16 mouse cellular contexts compared by ENCODE assay signal in the genomic region with DNA sequence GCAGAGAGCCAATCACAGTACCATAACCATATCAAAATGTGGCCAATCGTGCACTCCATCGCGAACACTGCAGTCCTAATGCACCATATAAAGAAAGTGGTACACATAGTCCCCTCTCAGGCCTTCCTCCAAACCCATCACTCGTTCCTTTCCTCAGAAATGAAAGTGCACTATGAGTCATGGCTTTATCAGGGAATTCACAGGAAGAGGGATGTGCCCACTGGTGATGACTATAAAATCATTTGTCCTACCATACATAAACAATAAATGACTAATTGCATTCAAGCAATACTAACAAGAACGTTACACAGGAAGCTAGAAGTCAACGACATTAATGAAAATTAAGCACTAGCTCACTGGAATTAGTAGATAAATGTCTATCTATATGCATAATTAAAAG.
A peak's percentile ranks its signal among the peaks of the same experiment; 100 is the strongest.
DNase-seq lines count a peak whose midpoint lies in the region.
"Had no signal": no experiment of that assay in that cellular context is flagged by ENCODE, and none has a peak within 500 bp of the region (broad histone marks: within the 10 kb centered on the region; RNA-seq: fewer than 3 reads in every experiment).

No protein-coding gene starts in this region.

- DNase-seq in heart, adult 11 months: peak; percentile 40
- no peak for DNase-seq in heart, postnatal 36 days
- DNase-seq in 3T3-L1 (ENCODE audit: low read depth, low spot score) (peak; percentile 60), MN1 (ENCODE audit: low spot score) (peak; percentile 10)
- DNase-seq in spleen, postnatal 14 days (ENCODE audit: low spot score in 2 of 2): no peak
- no peak for DNase-seq in right cerebral cortex, postnatal 25 days
- DNase-seq: adrenal gland, adult 8-10 months; adrenal gland, postnatal 14 days; adrenal gland, postnatal 36 days; B cell, adult 2 months; cerebellum, adult 11-12 months; cerebellum, adult 2 months; cerebellum, adult 9-10 months; cerebellum, postnatal 10 days; cerebellum, postnatal 25 days; forebrain, postnatal 0 days had no signal

- intact Hi-C loops in heart, postnatal 36 days (cut with DNase I): no loop called here

Comparison
In these comparisons a context has a peak if more than half of its experiments do, and no peak if none do; other contexts are left out.
1. DNase-seq: peak in heart, adult 11 months (single experiment), 3T3-L1 (single experiment) and MN1 (single experiment); none in heart, postnatal 36 days (0 of 2), spleen, postnatal 14 days (0 of 2) and right cerebral cortex, postnatal 25 days (single experiment).